Mouse (Mus musculus): ENCODE results near the gene Bcl7c.

- no peak for TF ChIP-seq CTCF (IDR thresholded peaks at IDR 0.05; ENCODE audit: low read depth, low read length)
- no peak for TF ChIP-seq POLR2AphosphoS5 (IDR thresholded peaks at IDR 0.05; ENCODE audit: insufficient replicate concordance, low read depth, low read length)
- no peak for TF ChIP-seq GATA1 (IDR thresholded peaks at IDR 0.05; ENCODE audit: borderline replicate concordance, low read length)
- TF ChIP-seq TAL1 (conservative IDR thresholded peaks at IDR 0.05; ENCODE audit: low read depth, low read length), result no peak
- no peak for TF ChIP-seq GATA2 (IDR thresholded peaks at IDR 0.05; ENCODE audit: borderline replicate concordance, low read depth, low read length)
These were observed 6.1 kb upstream of the Bcl7c start for GRCm38 (mm10) chr7:127714816-127715215.
